Mouse (Mus musculus): ENCODE results near the gene Bspry. TPM values are rescaled to one million over a fixed set of nuclear protein-coding genes. Genes with fewer than 3 reads are reported as not detected.

The Bspry gene
- polyA plus RNA-seq, 1 experiment = not detected

GRCm38 (mm10) chr4:62487914-62488313, 8.1 kb downstream of the Bspry start:
- Histone ChIP-seq H3K4me3 (replicated peaks) (no peak overlapping the region), H3K27me3 (ENCODE audit: control insufficient read depth) (peaks cover 7% of the 10 kb centered on the region), H3K9me3 (ENCODE audit: control insufficient read depth, low read length) (no peaks in the 10 kb centered on the region), H3K4me1 (ENCODE audit: control insufficient read depth) (peaks cover 42% of the 10 kb centered on the region), H3K36me3 (ENCODE audit: control insufficient read depth) (no peaks in the 10 kb centered on the region; the same call in 1 of the 2 replicates)
- TF ChIP-seq TAL1 (IDR thresholded peaks at IDR 0.05; ENCODE audit: low read length) (no peak), GATA1 (IDR thresholded peaks at IDR 0.05; ENCODE audit: low read length) (no peak)

- TF ChIP-seq TAL1 (IDR thresholded peaks at IDR 0.05; ENCODE audit: low read length) = no peak
- TF ChIP-seq GATA1 (IDR thresholded peaks at IDR 0.05; ENCODE audit: low read length) = no peak
- H3K36me3 ChIP-seq (ENCODE audit: control insufficient read depth) = peaks cover 10% of the 10 kb centered on the region
- peaks cover 14% of the 10 kb centered on the region for H3K4me1 ChIP-seq (ENCODE audit: control insufficient read depth)
- H3K9me3 ChIP-seq (ENCODE audit: control insufficient read depth, low read length) = no peaks in the 10 kb centered on the region
- H3K27me3 ChIP-seq (ENCODE audit: control insufficient read depth) = peaks cover 6% of the 10 kb centered on the region
- no peak overlapping the region for H3K4me3 ChIP-seq (replicated peaks)
Observed at GRCm38 (mm10) chr4:62492682-62493081, 12.8 kb downstream of the Bspry start.

- Histone ChIP-seq H3K4me3 (replicated peaks) (no peak overlapping the region), H3K9me3 (ENCODE audit: control insufficient read depth, low read length) (no peaks in the 10 kb centered on the region), H3K27me3 (ENCODE audit: control insufficient read depth) (peaks cover 6% of the 10 kb centered on the region), H3K36me3 (ENCODE audit: control insufficient read depth) (peaks cover 23% of the 10 kb centered on the region), H3K4me1 (ENCODE audit: control insufficient read depth) (peaks cover 10% of the 10 kb centered on the region)
- TF ChIP-seq GATA1 (IDR thresholded peaks at IDR 0.05; ENCODE audit: low read length) (no peak), TAL1 (IDR thresholded peaks at IDR 0.05; ENCODE audit: low read length) (no peak)
Observed at GRCm38 (mm10) chr4:62494230-62494629, 14.4 kb downstream of the Bspry start.

- Histone ChIP-seq H3K4me1 (ENCODE audit: control insufficient read depth) (peaks cover 22% of the 10 kb centered on the region), H3K9me3 (ENCODE audit: control insufficient read depth, low read length) (no peaks in the 10 kb centered on the region), H3K27me3 (ENCODE audit: control insufficient read depth) (peaks cover 6% of the 10 kb centered on the region), H3K4me3 (replicated peaks) (no peak overlapping the region), H3K36me3 (ENCODE audit: control insufficient read depth) (peaks cover 33% of the 10 kb centered on the region)
- TF ChIP-seq GATA1 (IDR thresholded peaks at IDR 0.05; ENCODE audit: low read length) (no peak), TAL1 (IDR thresholded peaks at IDR 0.05; ENCODE audit: low read length) (no peak)
Observed at GRCm38 (mm10) chr4:62495946-62496345, 16.1 kb downstream of the Bspry start.

GRCm38 (mm10) chr4:62496815-62497214, 17.0 kb downstream of the Bspry start:
- TF ChIP-seq GATA1 (IDR thresholded peaks at IDR 0.05; ENCODE audit: low read length) = no peak
- no peak for TF ChIP-seq TAL1 (IDR thresholded peaks at IDR 0.05; ENCODE audit: low read length)
- Histone ChIP-seq H3K4me1 (ENCODE audit: control insufficient read depth) (peaks cover 31% of the 10 kb centered on the region), H3K36me3 (ENCODE audit: control insufficient read depth) (peaks cover 33% of the 10 kb centered on the region), H3K9me3 (ENCODE audit: control insufficient read depth, low read length) (no peaks in the 10 kb centered on the region), H3K4me3 (replicated peaks) (no peak overlapping the region), H3K27me3 (ENCODE audit: control insufficient read depth) (peaks cover 6% of the 10 kb centered on the region)

GRCm38 (mm10) chr4:62500799-62501198, 20.9 kb downstream of the Bspry start:
- Histone ChIP-seq H3K4me3 (replicated peaks) (peak overlapping the region; percentile 3), H3K9me3 (ENCODE audit: control insufficient read depth, low read length) (no peaks in the 10 kb centered on the region), H3K36me3 (ENCODE audit: control insufficient read depth) (peaks cover 36% of the 10 kb centered on the region), H3K27me3 (ENCODE audit: control insufficient read depth) (no peaks in the 10 kb centered on the region), H3K4me1 (ENCODE audit: control insufficient read depth) (peaks cover 66% of the 10 kb centered on the region)
- TF ChIP-seq TAL1 (IDR thresholded peaks at IDR 0.05; ENCODE audit: low read length) = no peak
- TF ChIP-seq GATA1 (IDR thresholded peaks at IDR 0.05; ENCODE audit: low read length) = no peak

- peaks cover 67% of the 10 kb centered on the region for H3K4me1 ChIP-seq (ENCODE audit: control insufficient read depth)
- peaks cover 37% of the 10 kb centered on the region for H3K36me3 ChIP-seq (ENCODE audit: control insufficient read depth)
- no peaks in the 10 kb centered on the region for H3K27me3 ChIP-seq (ENCODE audit: control insufficient read depth)
- no peaks in the 10 kb centered on the region for H3K9me3 ChIP-seq (ENCODE audit: control insufficient read depth, low read length)
- TF ChIP-seq GATA1 (IDR thresholded peaks at IDR 0.05; ENCODE audit: low read length) = no peak
- TF ChIP-seq TAL1 (IDR thresholded peaks at IDR 0.05; ENCODE audit: low read length) = no peak
- H3K4me3 ChIP-seq (replicated peaks) = peak overlapping the region; percentile 67
Observed at GRCm38 (mm10) chr4:62501534-62501933, 21.7 kb downstream of the Bspry start.

GRCm38 (mm10) chr4:62501964-62502732, 22.3 kb downstream of the Bspry start:
- H3K9me3 ChIP-seq (ENCODE audit: control insufficient read depth, low read length) = no peaks in the 10 kb centered on the region
- H3K27me3 ChIP-seq (ENCODE audit: control insufficient read depth) = no peaks in the 10 kb centered on the region
- peak overlapping the region; percentile 67 for H3K4me3 ChIP-seq (replicated peaks)
- H3K36me3 ChIP-seq (ENCODE audit: control insufficient read depth) = peaks cover 41% of the 10 kb centered on the region
- peaks cover 74% of the 10 kb centered on the region for H3K4me1 ChIP-seq (ENCODE audit: control insufficient read depth)
- TF ChIP-seq TAL1 (IDR thresholded peaks at IDR 0.05; ENCODE audit: low read length) (no peak), GATA1 (IDR thresholded peaks at IDR 0.05; ENCODE audit: low read length) (no peak)

GRCm38 (mm10) chr4:62502969-62503368, 23.1 kb downstream of the Bspry start:
- H3K9me3 ChIP-seq (ENCODE audit: control insufficient read depth, low read length) = no peaks in the 10 kb centered on the region
- H3K4me1 ChIP-seq (ENCODE audit: control insufficient read depth) = peaks cover 82% of the 10 kb centered on the region
- H3K36me3 ChIP-seq (ENCODE audit: control insufficient read depth) = peaks cover 46% of the 10 kb centered on the region
- TF ChIP-seq GATA1 (IDR thresholded peaks at IDR 0.05; ENCODE audit: low read length) (no peak), TAL1 (IDR thresholded peaks at IDR 0.05; ENCODE audit: low read length) (no peak)
- H3K27me3 ChIP-seq (ENCODE audit: control insufficient read depth) = no peaks in the 10 kb centered on the region
- peak overlapping the region; percentile 67 for H3K4me3 ChIP-seq (replicated peaks)

All from erythroblast, embryonic 14.5 days (primary cell).